ENCODE assay signal across 10 mouse cellular contexts in the genomic region with DNA sequence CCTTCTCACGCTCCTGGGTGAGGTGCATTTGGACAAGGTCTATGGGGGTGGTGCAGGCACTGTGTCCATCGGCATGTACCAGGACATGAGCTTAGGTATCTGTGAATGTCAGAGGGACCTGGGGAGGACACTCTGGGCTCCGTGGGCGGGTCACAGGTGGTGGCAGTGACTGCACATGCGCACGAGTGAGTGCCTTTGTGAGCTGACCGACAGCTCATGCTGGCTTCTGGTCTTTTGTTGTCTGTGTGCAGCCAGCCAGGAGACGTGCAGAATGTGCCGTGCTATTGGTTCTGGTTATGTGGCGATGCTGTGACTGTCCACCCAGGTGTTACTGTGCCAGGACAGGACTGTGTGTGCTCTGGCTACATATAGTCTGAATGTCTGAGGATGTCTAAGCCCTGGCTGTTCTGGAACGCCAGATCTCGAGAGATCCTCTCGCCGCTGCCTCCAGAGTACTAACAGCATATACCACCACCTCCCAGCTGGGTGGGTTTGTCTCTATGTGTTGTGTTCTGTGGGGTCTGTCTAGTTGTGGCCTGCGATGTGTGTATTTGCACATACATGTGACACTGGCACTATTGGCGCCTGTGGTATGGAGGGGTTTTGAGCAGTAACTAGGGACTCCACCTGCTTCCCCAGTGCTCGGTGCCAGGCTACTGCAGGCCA. TPM values are rescaled to one million over a fixed set of nuclear protein-coding genes. Genes with fewer than 3 reads are reported as not detected.
DNase-seq lines count a peak whose midpoint lies in the region; ATAC-seq and TF ChIP-seq lines count a peak whose summit lies in the region.
"Had no signal": no experiment of that assay in that cellular context is flagged by ENCODE, and none has a peak within 500 bp of the region (broad histone marks: within the 10 kb centered on the region; RNA-seq: fewer than 3 reads in every experiment).

No protein-coding gene starts in this region.

- no peak for TF ChIP-seq CTCF in brain, embryonic 14.5 days (IDR thresholded peaks at IDR 0.05; ENCODE audit: borderline replicate concordance, extremely low read depth, insufficient read depth, insufficient read length)

- peak; percentile 43 for DNase-seq in Muller cell, postnatal 12 days (ENCODE audit: inconsistent ontology term)
- peak; percentile 80 for DNase-seq in brain, embryonic 14.5 days (ENCODE audit: low read depth)
- peak; percentile 45 for DNase-seq in hindbrain, embryonic 10.5 days (ENCODE audit: low spot score)
- DNase-seq in lung, postnatal 14 days, result no peak
- no peak for DNase-seq in yolk sac, embryonic 10.5 days (ENCODE audit: low spot score)
- no peak for DNase-seq in thymus, postnatal 4 days
- DNase-seq: lung, adult 2 months had no signal

- H3K4me1 ChIP-seq in hindbrain, embryonic 10.5 days (replicated peaks), result peaks cover 78% of the 10 kb centered on the region
- peaks cover 49% of the 10 kb centered on the region for H3K4me1 ChIP-seq in midbrain, embryonic 16.5 days (ENCODE audit: control insufficient read depth, insufficient read depth, low read length)

- no peak for TF ChIP-seq POLR2A in brain, embryonic 14.5 days (IDR thresholded peaks at IDR 0.05; ENCODE audit: borderline replicate concordance, extremely low read depth, insufficient read depth, insufficient read length, poor library complexity, severe bottlenecking)

- peak overlapping the region; percentile 59 for H3K9ac ChIP-seq in midbrain, embryonic 16.5 days (ENCODE audit: low read depth, low read length)

- no peaks in the 10 kb centered on the region for H3K9me3 ChIP-seq in hindbrain, embryonic 10.5 days
- no peaks in the 10 kb centered on the region for H3K9me3 ChIP-seq in midbrain, embryonic 16.5 days (replicated peaks; ENCODE audit: control insufficient read depth, low read length, poor library complexity, severe bottlenecking)

- H3K4me3 ChIP-seq in hindbrain, embryonic 10.5 days, result peak overlapping the region; percentile 38
- H3K4me3 ChIP-seq in midbrain, embryonic 16.5 days (ENCODE audit: low read depth, low read length), result peak overlapping the region; percentile 3; the same call in 1 of the 2 replicates

- H3K27ac ChIP-seq in hindbrain, embryonic 10.5 days, result peak overlapping the region; percentile 91
- H3K27ac ChIP-seq in midbrain, embryonic 16.5 days (ENCODE audit: low read length), result peak overlapping the region; percentile 97

- H3K27me3 ChIP-seq in hindbrain, embryonic 10.5 days (ENCODE audit: insufficient read depth, poor library complexity, severe bottlenecking), result no peaks in the 10 kb centered on the region
- H3K27me3 ChIP-seq in midbrain, embryonic 16.5 days (ENCODE audit: control insufficient read depth, insufficient read depth, low read depth, low read length), result no peaks in the 10 kb centered on the region

- H3K36me3 ChIP-seq in hindbrain, embryonic 10.5 days, result peaks cover 63% of the 10 kb centered on the region
- 0 out of 2 replicates have a peak, but pooled peaks cover 3% of the 10 kb centered on the region for H3K36me3 ChIP-seq in midbrain, embryonic 16.5 days (ENCODE audit: control insufficient read depth, insufficient read depth, low read length)

- ATAC-seq in midbrain, embryonic 16.5 days, result peak; percentile 27
- ATAC-seq: activated CD4-positive, CD25-positive, alpha-beta regulatory T cell, adult 4 months had no signal

- peak overlapping the region; percentile 45 for H3K4me2 ChIP-seq in midbrain, embryonic 16.5 days (ENCODE audit: low read length)

- 47% methylated on average over 17 of the region's 17 CpGs for WGBS in hindbrain, embryonic 10.5 days
- WGBS in midbrain, embryonic 16.5 days, result 18% methylated on average over 17 of the region's 17 CpGs

RNA-seq across cellular contexts. Expression of gene Crocc, which starts 11.4 kb away (rescaled TPM):
- polyA plus RNA-seq in brain, embryonic 14.5 days (2012; rRNA removed), result 40.4 and 42.5 TPM in 2 replicates
- polyA plus RNA-seq in hindbrain, embryonic 10.5 days (2016; fragmentation: Nextera tagmentation; extraction: Ambion mirVana), result 11.4 and 12.0 TPM in 2 replicates
- polyA plus RNA-seq in midbrain, embryonic 16.5 days (2015; fragmentation: Nextera tagmentation; extraction: Ambion mirVana), result 5.3 and 6.3 TPM in 2 replicates

RNA-seq across cellular contexts. Expression of gene Necap2, which starts 29.2 kb away (rescaled TPM):
- 58.5 and 74.2 TPM in 2 replicates for polyA plus RNA-seq in brain, embryonic 14.5 days (2012; rRNA removed)
- polyA plus RNA-seq in hindbrain, embryonic 10.5 days (2016; fragmentation: Nextera tagmentation; extraction: Ambion mirVana), result 60.2 and 66.0 TPM in 2 replicates
- polyA plus RNA-seq in midbrain, embryonic 16.5 days (2015; fragmentation: Nextera tagmentation; extraction: Ambion mirVana), result 52.5 and 55.9 TPM in 2 replicates

RNA-seq across cellular contexts. Expression of gene Mfap2, which starts 38.7 kb away (rescaled TPM):
- 186 and 220 TPM in 2 replicates for polyA plus RNA-seq in brain, embryonic 14.5 days (2012; rRNA removed)
- polyA plus RNA-seq in hindbrain, embryonic 10.5 days (2016; fragmentation: Nextera tagmentation; extraction: Ambion mirVana), result 307 and 334 TPM in 2 replicates
- polyA plus RNA-seq in midbrain, embryonic 16.5 days (2015; fragmentation: Nextera tagmentation; extraction: Ambion mirVana), result 121 and 141 TPM in 2 replicates
- polyA plus RNA-seq: activated CD4-positive, CD25-positive, alpha-beta regulatory T cell, adult 4 months had no signal

RNA-seq across cellular contexts. Expression of gene Spata21, which starts 39.2 kb away (rescaled TPM):
- polyA plus RNA-seq in brain, embryonic 14.5 days (2012; rRNA removed), result 0.05 TPM in 1 of 2 replicates, not detected in the other
- not detected in 2 replicates for polyA plus RNA-seq in hindbrain, embryonic 10.5 days (2016; fragmentation: Nextera tagmentation; extraction: Ambion mirVana)
- 0.39 TPM in 1 of 2 replicates, not detected in the other for polyA plus RNA-seq in midbrain, embryonic 16.5 days (2015; fragmentation: Nextera tagmentation; extraction: Ambion mirVana)
- polyA plus RNA-seq: heart, postnatal 0 days; lung, adult 2 months had no signal

Comparison
In these comparisons a context has a peak if more than half of its experiments do, and no peak if none do; other contexts are left out.
1. DNase-seq: peak in Muller cell, postnatal 12 days (single experiment), brain, embryonic 14.5 days (single experiment) and hindbrain, embryonic 10.5 days (single experiment); none in lung, postnatal 14 days (single experiment), yolk sac, embryonic 10.5 days (single experiment) and thymus, postnatal 4 days (single experiment).